Mouse (Mus musculus): Measurements from ENCODE around the gene Ttk. TPM values are rescaled to one million over a fixed set of nuclear protein-coding genes. Genes with fewer than 3 reads are reported as not detected.

Ttk gene
- polyA plus RNA-seq (2015; fragmentation: Nextera tagmentation; extraction: Ambion mirVana) = 36.5 and 36.8 TPM in 2 replicates

DNA sequence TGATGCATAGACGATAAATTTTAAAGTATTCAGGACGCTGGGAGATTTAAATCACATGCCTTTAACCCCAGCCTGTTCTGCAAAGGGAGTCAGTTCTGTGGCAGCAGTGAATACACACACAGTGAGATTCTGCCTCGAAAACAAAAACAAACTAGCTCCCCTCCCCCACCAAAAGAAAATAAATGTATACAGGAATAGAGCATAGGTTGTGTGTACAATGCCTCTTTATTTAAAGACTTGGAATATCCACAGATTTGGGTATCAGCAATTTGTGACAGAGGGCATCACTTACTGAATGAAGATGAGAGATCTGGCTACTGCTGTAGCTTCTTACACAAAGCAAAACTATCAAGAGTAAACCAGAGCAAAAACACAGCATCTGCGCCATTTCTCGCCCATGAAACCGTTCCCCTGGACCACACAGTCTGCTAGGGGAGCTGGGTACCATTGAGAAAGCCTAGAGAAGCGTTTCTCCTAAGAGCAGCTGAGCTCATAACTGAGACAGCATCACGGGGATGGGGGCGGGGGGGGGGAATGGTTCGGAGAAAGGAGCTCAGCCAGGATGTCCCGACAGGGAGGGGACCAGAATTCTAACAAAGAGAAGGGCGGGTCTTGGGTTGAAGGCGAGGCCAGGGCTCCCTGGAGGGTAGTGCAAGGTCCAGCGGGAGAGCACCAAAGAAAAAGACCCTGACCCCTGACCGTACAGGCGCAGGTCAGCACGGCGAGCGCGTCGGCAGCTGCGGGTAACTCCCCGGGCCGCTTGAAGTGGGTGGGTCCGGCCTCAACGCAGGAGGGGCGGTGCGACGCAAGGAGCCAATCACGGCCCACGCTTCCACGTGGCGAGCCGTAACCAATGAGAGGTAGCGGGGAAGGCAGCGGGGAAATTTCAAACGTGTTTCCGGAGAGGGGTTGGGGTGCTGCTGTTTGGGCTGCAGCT, at the start of gene Ttk:
Gene Ttk, plus strand, starts transcription at position 879 of the 937 bp plus-strand sequence.
- no peaks in the 10 kb centered on the region for H3K9me3 ChIP-seq (replicated peaks)
- H3K27me3 ChIP-seq = no peaks in the 10 kb centered on the region
- H3K27ac ChIP-seq = peak within 1 kb of the TSS; percentile 82
- peak within 1 kb of the TSS; percentile 87 for H3K9ac ChIP-seq
- H3K4me2 ChIP-seq = peak within 1 kb of the TSS; percentile 79
- peak; percentile 100 for ATAC-seq (replicated peaks; ENCODE audit: low FRiP score)
- peaks cover 15% of the 10 kb centered on the region for H3K4me1 ChIP-seq
- peak within 1 kb of the TSS; percentile 97 for H3K4me3 ChIP-seq (replicated peaks)
- whole genome bisulfite sequencing = under 1% methylated on average over 38 of the region's 38 CpGs
- H3K36me3 ChIP-seq = no peaks in the 10 kb centered on the region

DNA sequence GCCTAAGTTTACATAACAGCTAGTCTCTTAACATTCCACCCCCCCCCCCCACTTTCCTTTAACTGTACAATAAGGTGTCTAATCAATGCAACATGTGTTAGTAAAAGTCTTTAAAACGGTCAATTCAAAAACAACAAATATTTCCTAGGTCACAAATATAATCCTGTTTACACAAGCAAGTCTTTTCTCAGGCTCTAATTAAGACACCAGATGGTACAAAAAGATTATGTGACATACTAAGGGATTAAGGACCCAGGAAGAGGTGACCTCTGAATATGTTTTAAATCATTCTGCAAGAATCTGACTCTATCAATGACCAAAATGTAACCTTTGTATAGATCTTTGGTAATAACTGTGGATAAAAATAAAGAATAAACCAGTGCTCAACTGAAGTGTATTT, 49.0 kb upstream of the Ttk start:
- Histone ChIP-seq H3K4me1 (no peaks in the 10 kb centered on the region), H3K9ac (no peak overlapping the region), H3K36me3 (no peaks in the 10 kb centered on the region), H3K4me2 (no peak overlapping the region), H3K27me3 (no peaks in the 10 kb centered on the region), H3K9me3 (replicated peaks) (no peaks in the 10 kb centered on the region), H3K27ac (no peak overlapping the region), H3K4me3 (replicated peaks) (no peak overlapping the region)
- no peak for ATAC-seq (replicated peaks; ENCODE audit: low FRiP score)
- WGBS = 82% methylated on average over 1 of the region's 1 CpGs

DNA sequence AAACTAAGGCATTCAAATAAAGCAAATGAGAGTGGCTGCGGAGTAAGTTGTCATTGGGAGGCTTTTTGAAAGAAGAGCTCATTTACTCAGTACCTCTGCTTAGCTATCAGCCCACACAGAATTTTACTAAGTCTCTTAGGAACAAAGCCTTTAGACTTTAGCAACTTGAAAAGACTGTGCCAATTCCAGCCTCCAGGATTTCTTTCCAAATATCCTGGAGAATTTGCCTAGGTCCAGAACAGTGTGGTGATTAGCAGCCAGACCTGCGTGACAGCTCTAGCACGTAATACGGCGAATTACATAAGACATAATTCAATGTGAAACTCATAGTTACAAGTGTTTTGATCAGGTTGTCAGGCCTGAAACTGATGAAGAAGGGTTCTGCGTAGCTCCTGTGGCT, 45.2 kb upstream of the Ttk start:
- no peaks in the 10 kb centered on the region for H3K27me3 ChIP-seq
- H3K4me2 ChIP-seq = no peak overlapping the region
- no peak overlapping the region for H3K4me3 ChIP-seq (replicated peaks)
- no peak for ATAC-seq (replicated peaks; ENCODE audit: low FRiP score)
- no peaks in the 10 kb centered on the region for H3K4me1 ChIP-seq
- WGBS = 95% methylated on average over 6 of the region's 6 CpGs
- no peaks in the 10 kb centered on the region for H3K36me3 ChIP-seq
- H3K9ac ChIP-seq = no peak overlapping the region
- no peak overlapping the region for H3K27ac ChIP-seq
- no peaks in the 10 kb centered on the region for H3K9me3 ChIP-seq (replicated peaks)

DNA sequence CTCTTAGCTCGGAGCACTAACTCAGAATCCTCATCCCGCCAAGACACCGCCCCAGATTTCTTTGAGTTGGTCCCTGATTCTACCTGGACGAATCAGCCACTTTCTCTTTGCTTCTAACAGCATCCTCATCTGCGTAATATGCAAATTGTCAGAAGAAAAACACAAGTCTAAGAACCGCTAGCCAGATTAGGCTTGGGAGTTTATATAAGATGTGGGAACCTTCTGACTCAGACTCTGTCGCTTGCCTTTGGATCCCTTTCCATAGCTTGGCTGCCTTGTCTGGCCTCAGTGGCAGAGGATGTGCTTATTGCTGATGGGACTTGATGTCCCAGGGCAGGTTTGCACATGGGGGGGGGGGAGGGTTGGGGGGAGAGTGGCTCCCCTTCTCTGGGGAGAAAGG, 37.6 kb upstream of the Ttk start:
- Histone ChIP-seq H3K4me2 (no peak overlapping the region), H3K27ac (no peak overlapping the region), H3K9me3 (replicated peaks) (no peaks in the 10 kb centered on the region), H3K36me3 (no peaks in the 10 kb centered on the region), H3K27me3 (no peaks in the 10 kb centered on the region), H3K4me1 (no peaks in the 10 kb centered on the region), H3K4me3 (replicated peaks) (no peak overlapping the region), H3K9ac (no peak overlapping the region)
- no peak for ATAC-seq (replicated peaks; ENCODE audit: low FRiP score)
- 88% methylated on average over 7 of the region's 7 CpGs for WGBS

DNA sequence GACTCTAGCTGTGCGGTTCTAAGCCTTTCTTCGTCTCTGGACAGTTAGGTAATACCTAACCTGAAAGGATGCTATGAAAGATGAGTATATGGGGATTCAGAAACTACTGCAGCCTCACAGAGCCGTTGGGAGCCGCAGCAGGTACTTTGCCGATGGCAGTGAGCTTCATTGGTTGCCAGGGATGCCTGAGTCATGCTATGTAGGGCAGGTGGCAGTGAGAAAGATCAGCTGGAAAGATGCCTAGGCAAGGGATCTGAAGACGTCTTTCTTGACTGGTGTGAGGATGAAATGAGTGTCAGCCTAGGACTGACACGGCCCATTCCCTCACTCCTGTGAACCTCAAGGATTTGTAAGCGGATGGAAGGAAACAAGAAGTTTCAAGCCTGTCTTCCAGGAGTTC, 36.6 kb upstream of the Ttk start:
- no peak for ATAC-seq (replicated peaks; ENCODE audit: low FRiP score)
- no peaks in the 10 kb centered on the region for H3K27me3 ChIP-seq
- WGBS = 86% methylated on average over 8 of the region's 8 CpGs
- H3K9ac ChIP-seq = no peak overlapping the region
- H3K4me2 ChIP-seq = no peak overlapping the region
- H3K4me3 ChIP-seq (replicated peaks) = no peak overlapping the region
- H3K27ac ChIP-seq = no peak overlapping the region
- no peaks in the 10 kb centered on the region for H3K4me1 ChIP-seq
- H3K9me3 ChIP-seq (replicated peaks) = no peaks in the 10 kb centered on the region
- H3K36me3 ChIP-seq = no peaks in the 10 kb centered on the region

DNA sequence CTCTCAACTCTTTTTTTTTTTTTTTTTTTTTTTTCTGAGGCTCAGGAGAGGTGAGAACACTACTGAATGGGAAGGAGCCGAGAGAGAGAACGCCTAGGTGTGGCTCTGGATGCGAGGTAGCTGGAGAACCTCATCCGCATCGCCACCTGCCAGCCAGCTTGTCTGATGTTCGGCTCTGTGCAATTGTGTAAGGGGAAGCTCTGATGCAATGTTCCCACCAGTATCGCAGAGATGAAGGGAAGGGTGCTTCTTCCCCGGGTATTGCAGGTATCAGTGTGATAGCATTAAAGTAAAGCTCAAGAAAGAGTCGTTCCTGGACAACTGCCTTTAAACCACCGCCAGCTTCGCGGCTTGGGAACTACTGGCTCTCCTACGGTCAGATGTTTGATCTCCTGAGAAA, 30.1 kb upstream of the Ttk start:
- Histone ChIP-seq H3K36me3 (no peaks in the 10 kb centered on the region), H3K4me2 (0 out of 2 replicates have a peak overlapping the region, but pooled peaks have one; percentile 21), H3K27ac (no peak overlapping the region), H3K4me1 (peaks cover 20% of the 10 kb centered on the region), H3K9ac (no peak overlapping the region), H3K9me3 (replicated peaks) (no peaks in the 10 kb centered on the region), H3K27me3 (peaks cover 35% of the 10 kb centered on the region), H3K4me3 (replicated peaks) (0 out of 2 replicates have a peak overlapping the region, but pooled peaks have one; percentile 59)
- ATAC-seq (replicated peaks; ENCODE audit: low FRiP score) = no peak
- WGBS = 57% methylated on average over 13 of the region's 13 CpGs

DNA sequence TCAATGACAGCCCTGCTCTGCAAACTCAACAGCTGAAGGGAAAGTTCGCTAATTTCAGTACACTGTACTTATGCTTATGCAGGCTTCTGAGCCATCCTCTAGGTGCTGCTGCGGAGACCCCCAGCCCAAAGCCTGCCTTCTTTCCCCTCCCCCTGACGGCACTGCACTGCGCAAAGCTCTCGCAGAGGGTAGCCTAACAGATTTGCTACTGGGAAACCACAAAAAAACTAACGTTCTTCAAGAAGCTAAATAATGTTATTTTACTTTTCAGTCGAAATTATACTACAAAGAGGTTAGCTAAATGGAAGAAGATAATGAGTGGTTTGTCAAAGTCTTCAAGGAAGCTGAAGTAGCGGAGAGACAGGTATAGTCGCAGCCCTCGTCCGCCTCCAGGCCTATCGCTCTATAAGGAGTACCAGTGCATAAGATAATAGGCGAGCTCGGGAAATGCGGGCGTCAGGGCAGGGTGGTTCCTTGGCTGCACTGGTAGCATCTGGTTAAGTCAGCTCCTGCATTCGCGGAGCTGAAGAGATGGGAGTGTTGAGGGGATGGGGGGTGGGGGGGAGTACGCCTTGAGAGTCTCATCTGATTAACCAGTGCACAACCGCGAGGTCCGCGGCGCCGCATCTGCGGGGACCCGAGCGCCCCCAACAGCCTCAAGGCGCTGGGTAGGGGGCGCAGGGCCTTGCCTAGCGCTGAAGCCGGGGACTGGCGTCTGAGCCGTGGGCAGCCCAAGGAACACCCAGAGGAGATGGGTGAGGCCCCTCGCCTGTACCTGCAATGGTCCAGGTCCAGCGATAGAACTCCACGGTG, 29.1 kb upstream of the Ttk start:
- H3K36me3 ChIP-seq = no peaks in the 10 kb centered on the region
- H3K27me3 ChIP-seq = peaks cover 35% of the 10 kb centered on the region
- peak overlapping the region; percentile 95 for H3K4me2 ChIP-seq
- H3K4me1 ChIP-seq = peaks cover 20% of the 10 kb centered on the region
- under 1% methylated on average over 37 of the region's 37 CpGs for WGBS
- no peak overlapping the region for H3K27ac ChIP-seq
- H3K9ac ChIP-seq = peak overlapping the region; percentile 51
- H3K4me3 ChIP-seq (replicated peaks) = peak overlapping the region; percentile 59
- H3K9me3 ChIP-seq (replicated peaks) = no peaks in the 10 kb centered on the region
- peak; percentile 86 for ATAC-seq (replicated peaks; ENCODE audit: low FRiP score)

DNA sequence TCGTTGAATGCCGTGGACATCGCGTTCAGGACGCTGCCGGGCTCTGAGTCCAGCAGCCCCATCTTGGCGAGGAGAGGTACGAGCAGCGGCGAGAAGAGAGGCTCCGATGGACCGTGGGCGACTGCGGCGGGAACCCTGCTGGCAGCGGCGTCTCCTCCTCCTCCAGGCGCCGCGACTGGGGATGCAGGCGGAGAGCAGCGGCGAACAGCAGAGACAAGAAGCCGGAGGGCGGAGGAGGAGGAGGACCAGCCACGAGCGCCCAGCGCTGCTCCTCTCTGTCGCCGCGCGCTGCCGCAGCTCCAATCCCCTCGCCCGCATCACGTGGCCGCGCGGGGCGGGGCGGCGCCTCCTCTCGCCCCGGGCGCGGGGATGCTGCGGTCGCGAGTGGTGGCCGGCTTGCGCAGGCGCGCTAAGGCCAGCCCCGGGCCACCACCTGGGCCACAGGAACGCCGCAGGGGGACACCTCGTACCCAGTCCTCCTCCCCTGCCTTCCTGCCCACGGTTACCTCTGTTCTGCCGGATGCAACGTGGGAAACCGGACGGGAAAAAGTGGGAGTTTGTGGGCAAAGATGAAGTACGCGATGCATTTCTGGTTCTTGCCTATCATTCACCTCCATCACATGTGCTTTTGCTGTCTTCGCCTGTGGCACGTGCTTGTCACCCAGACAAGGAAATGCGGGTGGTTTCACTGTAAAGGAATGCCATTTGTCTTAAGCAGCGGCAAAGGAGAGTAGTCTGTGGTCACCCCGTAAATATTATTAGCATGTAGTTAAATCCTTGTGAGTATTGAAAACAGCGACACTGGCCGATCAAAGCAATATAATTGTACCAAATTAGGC, 28.3 kb upstream of the Ttk start, which contains the start of gene Elovl4:
Gene Elovl4, minus strand, starts transcription at position 301 of the 839 bp plus-strand sequence.
- peak within 1 kb of the TSS; percentile 59 for H3K4me3 ChIP-seq (replicated peaks)
- H3K4me2 ChIP-seq = peak within 1 kb of the TSS; percentile 95
- peaks cover 20% of the 10 kb centered on the region for H3K4me1 ChIP-seq
- ATAC-seq (replicated peaks; ENCODE audit: low FRiP score) = peak; percentile 87
- H3K36me3 ChIP-seq = no peaks in the 10 kb centered on the region
- no peaks in the 10 kb centered on the region for H3K9me3 ChIP-seq (replicated peaks)
- 2% methylated on average over 61 of the region's 71 CpGs for WGBS
- H3K27me3 ChIP-seq = peaks cover 35% of the 10 kb centered on the region
- H3K27ac ChIP-seq = no peak within 1 kb of the TSS
- peak within 1 kb of the TSS; percentile 51 for H3K9ac ChIP-seq

DNA sequence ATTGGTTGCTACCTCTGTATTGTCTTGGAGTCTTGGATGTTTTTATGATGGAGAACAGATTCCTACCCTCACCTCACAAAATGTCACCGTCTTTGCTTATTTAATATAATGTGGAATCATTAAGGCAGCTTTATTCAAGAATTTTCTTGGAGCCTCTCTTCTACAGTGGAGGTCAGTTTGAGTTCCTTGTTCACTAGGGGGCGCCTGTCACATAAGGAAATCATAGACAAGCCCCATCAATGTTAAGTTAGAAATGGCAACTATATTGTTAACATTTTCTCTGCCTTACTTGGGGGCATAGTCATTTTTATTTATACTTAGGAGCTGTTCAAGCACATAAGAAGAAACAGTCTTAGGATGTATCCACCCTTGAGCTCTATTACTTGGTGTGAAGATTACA, 26.9 kb upstream of the Ttk start:
- no peak overlapping the region for H3K4me2 ChIP-seq
- no peaks in the 10 kb centered on the region for H3K9me3 ChIP-seq (replicated peaks)
- H3K36me3 ChIP-seq = no peaks in the 10 kb centered on the region
- 7% methylated on average over 2 of the region's 2 CpGs for WGBS
- peaks cover 35% of the 10 kb centered on the region for H3K27me3 ChIP-seq
- no peak overlapping the region for H3K27ac ChIP-seq
- H3K4me1 ChIP-seq = peaks cover 20% of the 10 kb centered on the region
- no peak overlapping the region for H3K4me3 ChIP-seq (replicated peaks)
- ATAC-seq (replicated peaks; ENCODE audit: low FRiP score) = no peak
- no peak overlapping the region for H3K9ac ChIP-seq

DNA sequence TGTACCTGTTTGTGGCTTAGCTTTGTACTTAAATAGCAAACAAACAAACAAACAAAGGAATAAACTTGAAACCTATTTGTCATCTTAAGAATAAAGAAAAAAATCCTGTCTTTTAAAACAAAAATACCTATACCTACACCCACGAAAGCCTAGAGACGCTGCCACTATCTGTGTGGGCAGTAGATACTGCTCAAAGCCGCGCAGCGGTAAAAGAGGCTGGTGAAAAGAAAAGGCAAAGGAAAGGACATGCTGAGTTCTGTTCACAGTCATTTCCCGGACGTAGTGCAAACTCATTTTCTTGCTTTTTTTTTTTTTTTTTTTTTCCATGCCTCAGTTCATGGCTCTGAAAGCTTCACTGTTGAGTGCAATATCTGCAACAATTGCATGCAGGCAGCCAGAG, 15.3 kb upstream of the Ttk start:
- 84% methylated on average over 7 of the region's 7 CpGs for WGBS
- no peak overlapping the region for H3K4me3 ChIP-seq (replicated peaks)
- ATAC-seq (replicated peaks; ENCODE audit: low FRiP score) = no peak
- no peaks in the 10 kb centered on the region for H3K9me3 ChIP-seq (replicated peaks)
- no peaks in the 10 kb centered on the region for H3K4me1 ChIP-seq
- H3K27me3 ChIP-seq = no peaks in the 10 kb centered on the region
- no peak overlapping the region for H3K9ac ChIP-seq
- no peak overlapping the region for H3K27ac ChIP-seq
- no peak overlapping the region for H3K4me2 ChIP-seq
- no peaks in the 10 kb centered on the region for H3K36me3 ChIP-seq

DNA sequence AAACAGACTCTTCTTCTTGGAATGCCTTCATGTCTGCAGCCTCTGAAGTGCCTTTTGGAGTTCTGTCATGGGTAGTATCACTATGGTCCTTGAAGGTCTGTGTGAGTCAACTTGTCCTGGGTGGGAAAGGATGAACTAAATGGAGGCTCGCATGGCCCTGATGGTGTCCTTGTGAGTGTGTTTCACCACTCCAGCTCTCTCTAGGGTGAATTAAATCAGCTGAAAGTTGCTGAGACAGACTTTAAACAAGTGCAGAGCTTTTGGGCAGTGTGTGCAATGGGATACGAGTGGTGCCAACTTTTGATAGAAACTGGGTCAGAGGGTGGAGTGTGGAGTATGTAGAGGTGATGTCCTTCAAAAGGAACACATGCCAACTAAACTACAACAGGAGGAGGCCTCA, 13.5 kb upstream of the Ttk start:
- Histone ChIP-seq H3K4me1 (no peaks in the 10 kb centered on the region), H3K9ac (no peak overlapping the region), H3K4me2 (no peak overlapping the region), H3K4me3 (replicated peaks) (no peak overlapping the region), H3K27ac (no peak overlapping the region), H3K27me3 (no peaks in the 10 kb centered on the region), H3K36me3 (no peaks in the 10 kb centered on the region), H3K9me3 (replicated peaks) (no peaks in the 10 kb centered on the region)
- no peak for ATAC-seq (replicated peaks; ENCODE audit: low FRiP score)
- WGBS = 88% methylated on average over 2 of the region's 2 CpGs

All from kidney, embryonic 15.5 days (tissue).